Mouse (Mus musculus) spleen, postnatal 4 days (tissue): Measurements from ENCODE around the gene Blm.

ENCODE experiments used
- DNase-seq, 2 experiments: peaks; one replicate each; pipeline ENCODE4 v3.0.0; 2022; ENCODE audit warnings: low spot score in 2 of 2

Gene Blm

DNA sequence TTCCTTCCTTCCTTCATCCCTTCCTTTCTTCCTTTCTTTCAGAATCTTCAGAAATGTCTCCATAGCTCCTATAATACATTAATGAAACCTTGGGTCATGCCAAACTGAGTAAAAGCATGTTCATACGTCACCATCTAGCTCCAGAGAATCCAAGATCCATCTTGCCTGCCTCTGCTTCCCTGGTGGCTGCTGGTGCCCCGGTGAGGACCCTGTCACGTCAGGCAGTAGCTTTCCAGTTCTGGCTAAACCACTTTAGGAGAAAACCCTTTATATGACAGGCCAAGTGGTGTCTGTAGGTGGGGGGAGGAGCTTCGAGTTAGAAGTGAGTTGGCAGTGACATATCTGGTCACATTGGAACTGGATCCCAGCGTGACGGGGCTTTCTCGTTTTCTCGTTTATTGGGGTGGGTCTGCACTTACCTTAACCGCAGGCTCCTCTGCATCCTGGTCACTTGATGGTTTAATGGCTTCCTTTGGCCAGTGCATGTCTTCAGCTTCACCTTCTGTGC lies 129.7 kb downstream of the Blm start, which contains the start of gene Furin:
Gene Furin (minus strand): TSS at position 249 of the 508 bp plus-strand sequence.
- no peak for DNase-seq
